Mouse (Mus musculus) spleen, embryonic (tissue): ENCODE measurements at regions not wholly inside any gene's neighbourhood (a gene's known extent, or its start where the extent isn't known, plus 50 kb on each side); places are given as distances from the start of the nearest gene placed in this dataset.

Source experiments
- CTCF ChIA-PET: fragments of 350-600 bp; sonication (Branson Sonifier 250); formaldehyde crosslinking; loops from one replicate; lab custom pipeline; 2022; lab: Charles Lee

DNA sequence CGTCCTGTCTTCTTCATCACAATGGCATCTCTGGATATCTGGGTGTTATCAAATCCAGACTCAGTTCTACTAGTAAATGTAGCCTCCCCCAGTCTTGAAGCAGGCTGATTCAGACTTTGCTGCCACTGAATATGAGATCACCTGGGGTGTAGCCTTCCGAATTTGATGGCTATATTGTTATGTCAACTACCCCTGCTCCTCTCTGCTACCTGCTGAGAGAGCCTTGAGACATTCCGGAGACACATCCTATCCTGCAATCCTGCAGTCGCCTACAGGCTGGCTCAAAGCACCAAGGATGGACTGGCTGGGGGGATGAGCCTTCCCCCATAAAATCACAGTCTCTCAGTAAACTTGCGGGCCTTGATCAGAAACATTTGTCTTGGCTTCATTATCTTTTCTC, 655.4 kb upstream of the Nrsn1 start:
- CTCF ChIA-PET: no interaction called here

GRCm38 (mm10) chr13:25899871-25900270, 629.6 kb upstream of the Nrsn1 start:
- CTCF ChIA-PET: no interaction called here

DNA sequence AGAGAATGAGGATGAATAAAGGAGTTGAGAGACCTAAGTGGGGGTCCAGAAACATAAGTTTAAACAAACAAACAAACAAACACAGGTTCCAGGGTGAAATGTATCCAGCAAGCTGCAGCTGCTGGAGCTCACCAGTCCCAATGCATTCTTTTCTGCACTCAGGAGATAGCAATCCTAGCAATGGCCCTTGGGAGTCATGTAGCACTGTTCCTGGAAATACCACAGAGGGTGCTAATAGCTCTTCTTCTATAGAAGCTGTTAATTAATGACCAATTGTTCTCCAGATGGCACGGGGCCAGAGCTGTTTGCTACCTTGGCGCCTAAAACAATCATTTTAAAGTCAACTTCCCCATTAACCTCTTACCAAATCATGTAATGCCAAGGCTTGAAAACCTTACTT, 622.8 kb upstream of the Nrsn1 start:
- CTCF ChIA-PET: no interaction called here

GRCm38 (mm10) chr13:25882818-25883217, 612.5 kb upstream of the Nrsn1 start:
- CTCF ChIA-PET: no interaction called here

DNA sequence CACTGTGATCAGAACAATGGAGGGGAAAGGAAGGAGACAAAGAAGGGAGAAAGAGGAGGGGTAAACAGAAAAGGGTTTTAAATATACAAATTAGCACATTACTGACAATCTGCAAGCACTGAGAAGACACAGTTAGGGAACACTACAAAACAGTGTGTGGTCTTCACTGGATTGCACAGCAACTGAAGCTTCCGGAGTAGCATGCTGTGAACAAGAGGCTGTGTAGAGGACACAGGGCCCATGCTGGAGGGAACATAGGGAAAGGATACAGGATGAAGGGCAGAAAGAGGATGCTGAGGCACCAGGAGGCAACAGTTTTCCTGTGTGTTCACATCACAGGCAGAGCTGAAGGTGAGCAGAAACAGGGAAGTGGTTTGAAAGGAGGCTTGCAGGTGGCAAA, 598.6 kb upstream of the Nrsn1 start:
- CTCF ChIA-PET: no interaction called here

DNA sequence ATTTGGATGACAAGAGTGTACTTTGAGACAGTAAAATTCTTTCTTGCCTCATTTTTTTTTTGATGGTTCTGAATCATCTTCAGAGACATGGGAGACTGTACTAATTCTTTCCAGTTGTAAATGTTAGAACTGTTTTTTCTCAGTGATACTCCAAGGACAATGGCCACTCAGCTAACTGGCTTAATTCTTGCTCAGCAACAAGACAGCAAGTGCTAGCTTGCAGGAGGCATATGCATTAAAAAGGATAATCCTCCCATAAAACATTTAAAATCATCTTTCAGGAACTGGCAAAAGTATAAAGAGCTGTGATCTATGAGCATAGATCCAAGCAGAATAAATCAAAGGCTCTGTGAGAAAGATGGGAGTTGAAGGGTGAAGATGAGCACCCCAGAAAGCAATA, 587.9 kb upstream of the Nrsn1 start:
- CTCF ChIA-PET: no interaction called here

DNA sequence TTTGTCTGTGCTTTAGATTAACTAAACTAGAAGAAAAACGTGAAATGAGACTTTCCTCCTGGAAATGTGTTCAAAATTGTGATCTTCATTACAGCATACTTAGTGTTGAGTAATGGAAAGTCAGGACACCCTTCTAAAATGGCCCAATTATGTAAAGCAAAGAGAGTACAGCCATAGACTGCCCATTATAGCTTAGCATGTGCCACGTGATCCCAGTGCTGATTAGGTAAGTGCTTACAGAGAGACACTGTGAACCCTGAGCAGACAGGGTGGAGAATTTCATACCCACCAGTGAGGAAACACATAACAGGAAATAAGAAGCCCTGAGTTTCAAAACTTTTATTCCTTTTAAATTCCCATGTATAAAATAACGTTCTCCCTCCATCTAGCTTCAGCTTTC, 587.3 kb upstream of the Nrsn1 start:
- CTCF ChIA-PET: no interaction called here

DNA sequence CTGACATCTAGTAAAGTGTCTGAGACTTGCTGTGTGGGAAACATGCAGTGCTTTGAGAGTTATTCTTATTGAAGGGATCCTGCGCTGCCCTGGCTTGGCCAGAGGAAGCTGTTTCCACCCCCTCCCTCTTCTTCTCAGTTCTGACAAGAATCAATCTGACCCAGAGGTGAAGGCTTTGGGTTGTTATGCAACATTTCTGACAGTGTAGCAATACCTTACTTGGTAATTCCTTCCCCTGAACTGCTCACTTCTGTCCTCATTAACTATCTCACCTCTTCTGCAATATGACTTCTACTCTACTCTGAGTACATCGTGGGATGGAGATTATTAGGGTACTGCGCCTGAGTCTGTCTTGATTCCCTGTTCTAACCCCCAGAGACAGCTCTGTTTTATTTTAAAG, 586.8 kb upstream of the Nrsn1 start:
- CTCF ChIA-PET: no interaction called here

DNA sequence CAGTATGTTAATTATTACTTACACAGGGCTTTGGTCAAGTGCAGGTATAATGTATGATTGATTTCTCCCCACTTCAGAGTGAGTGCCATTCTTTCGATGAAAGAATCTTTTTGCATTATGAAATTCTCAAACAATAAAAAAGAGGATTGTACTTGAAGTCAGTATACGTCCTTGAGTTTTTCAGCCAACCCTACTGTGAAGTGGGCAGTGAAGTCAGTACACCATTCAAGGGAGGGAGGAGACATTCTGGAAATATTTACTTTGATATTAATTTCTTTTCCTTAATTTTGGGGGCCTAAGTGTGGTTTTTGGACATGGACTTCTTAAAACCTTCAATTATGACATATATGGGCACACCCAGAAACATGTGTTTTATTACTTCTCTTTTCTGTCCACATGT, 586.2 kb upstream of the Nrsn1 start:
- CTCF ChIA-PET: no interaction called here

DNA sequence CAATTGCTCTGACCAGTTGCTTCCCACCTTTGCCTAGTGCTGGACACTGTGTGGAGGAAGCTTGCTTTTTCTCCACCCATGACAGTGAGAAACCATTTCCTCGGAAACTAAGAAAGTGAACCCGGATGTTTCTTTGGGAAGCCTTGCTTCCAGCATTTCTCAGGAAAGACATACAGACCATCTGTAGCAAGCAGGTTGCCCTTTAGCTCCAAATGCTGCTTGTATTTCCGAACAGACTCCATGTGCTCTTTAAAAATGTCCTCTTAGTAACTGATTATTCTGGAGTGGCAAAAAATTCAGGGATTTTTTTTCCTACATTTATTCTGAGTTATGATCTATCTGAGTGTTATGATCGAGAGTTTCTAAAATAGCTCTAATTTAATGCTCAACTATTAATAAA, 577.9 kb upstream of the Nrsn1 start:
- CTCF ChIA-PET: no interaction called here

GRCm38 (mm10) chr13:25838237-25838636, 567.9 kb upstream of the Nrsn1 start:
- CTCF ChIA-PET: no interaction called here

DNA sequence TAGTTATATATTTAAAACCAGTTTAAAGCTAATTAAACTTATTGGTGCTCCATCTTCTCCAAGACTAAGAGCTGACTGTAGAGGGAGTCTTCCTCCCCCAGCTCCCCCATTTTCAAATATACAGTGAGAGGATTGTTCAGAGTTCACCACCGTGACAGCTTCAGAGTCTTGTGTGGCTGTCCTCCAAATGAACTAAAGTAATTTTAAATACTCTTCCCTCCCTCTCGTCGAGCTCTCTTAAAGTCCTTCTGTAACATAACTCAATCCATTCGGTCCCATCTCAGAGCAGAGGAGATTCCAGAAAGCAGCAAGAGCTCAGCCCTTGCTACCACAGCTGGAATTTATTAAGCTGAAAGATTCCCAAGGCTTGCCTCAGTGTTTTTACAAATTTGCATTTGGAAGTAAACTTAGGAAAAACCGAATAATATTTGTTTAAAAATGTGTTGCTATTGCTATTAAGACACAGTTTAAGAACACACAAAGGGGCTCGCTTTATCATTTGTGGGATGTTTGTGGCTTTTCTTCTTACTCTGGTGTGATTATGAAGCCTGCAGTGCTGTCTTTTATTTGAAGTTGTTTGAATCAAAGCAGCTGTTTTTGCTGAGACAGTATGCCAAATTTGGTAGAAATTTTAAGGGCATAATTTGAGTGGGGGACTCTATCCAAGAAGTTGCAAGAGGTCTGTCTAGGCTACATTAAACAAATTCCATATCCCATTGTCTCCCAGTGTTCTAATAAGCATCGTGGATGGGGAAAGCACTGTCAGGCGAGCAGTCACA, 559.0 kb upstream of the Nrsn1 start:
- CTCF ChIA-PET: no interaction called here

DNA sequence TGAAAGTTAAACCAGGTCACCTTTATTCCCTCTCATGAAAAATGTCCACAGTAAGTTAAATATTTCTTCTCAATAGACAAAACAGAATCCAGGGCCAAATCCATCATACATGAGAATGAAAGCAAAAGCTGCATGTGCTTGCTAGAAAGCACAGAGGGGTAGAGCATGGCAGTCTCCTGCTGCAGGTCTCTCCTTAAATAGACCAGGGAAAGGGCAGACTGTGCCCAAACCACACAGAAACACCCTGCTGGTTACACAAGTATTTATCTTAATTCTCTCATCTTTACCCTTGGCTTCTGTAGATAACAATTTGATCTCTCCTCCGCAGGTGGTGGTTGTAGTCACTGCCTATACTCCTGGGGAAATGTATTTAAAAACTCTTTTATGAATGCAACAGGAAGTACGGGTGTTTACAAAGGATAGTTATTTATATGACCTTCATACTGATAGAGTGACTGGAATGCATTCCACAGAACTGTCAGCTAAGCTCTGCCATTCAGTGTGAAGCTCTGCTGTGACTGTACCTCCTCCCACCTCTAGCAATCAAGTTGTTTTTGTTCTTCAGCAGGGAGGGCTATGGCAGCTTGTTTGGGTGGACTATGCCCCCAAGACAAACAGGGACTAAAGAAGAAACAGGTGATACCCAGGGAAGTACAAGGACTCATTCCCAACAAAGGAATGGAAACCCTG, 538.4 kb upstream of the Nrsn1 start:
- CTCF ChIA-PET: no interaction called here

GRCm38 (mm10) chr13:25793216-25793803, 523.0 kb upstream of the Nrsn1 start:
- CTCF ChIA-PET: no interaction called here

DNA sequence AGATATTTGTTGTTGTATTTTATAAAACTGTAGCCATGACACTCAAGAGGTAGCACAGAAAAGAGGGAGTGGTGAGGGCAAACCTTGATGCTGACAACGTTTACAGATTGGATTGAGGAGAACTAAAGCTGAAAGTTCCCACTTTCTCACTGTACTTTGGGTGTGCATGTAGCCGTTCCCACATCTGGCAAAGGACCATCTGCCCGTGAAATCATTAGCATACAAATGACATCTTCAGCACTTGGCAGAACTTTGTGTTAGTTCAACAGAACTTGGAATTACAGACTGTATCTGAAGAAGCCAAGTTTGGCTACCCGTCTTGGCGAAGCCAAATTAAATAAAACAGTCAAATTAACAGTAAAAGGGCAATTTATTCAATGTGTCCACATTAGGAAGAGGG, 510.9 kb upstream of the Nrsn1 start:
- CTCF ChIA-PET: no interaction called here

GRCm38 (mm10) chr13:25777706-25778105, 507.4 kb upstream of the Nrsn1 start:
- CTCF ChIA-PET: no interaction called here

- CTCF ChIA-PET: no interaction called here
Measured at GRCm38 (mm10) chr13:25774586-25775182, 504.4 kb upstream of the Nrsn1 start.

GRCm38 (mm10) chr13:25754515-25755105, 484.3 kb upstream of the Nrsn1 start:
- CTCF ChIA-PET: no interaction called here

DNA sequence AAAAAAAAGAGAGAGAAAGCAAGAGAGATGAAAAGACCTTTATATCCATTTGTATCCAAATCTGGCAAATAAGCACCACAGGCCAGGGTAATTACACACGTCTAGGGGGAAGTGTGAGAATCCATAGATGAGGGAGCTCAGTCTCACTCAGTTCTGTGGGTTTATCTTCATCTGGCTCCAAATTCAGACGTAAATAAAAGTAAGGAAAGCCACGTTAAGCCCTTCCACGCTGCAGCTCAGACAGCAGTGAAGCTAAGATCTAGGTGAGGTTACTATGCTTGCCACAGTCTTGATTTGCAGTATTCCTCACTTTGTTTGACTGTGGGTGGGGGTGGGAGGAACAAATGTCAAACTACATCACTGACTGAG, 481.1 kb upstream of the Nrsn1 start:
- CTCF ChIA-PET: no interaction called here

GRCm38 (mm10) chr13:25750460-25751408, 480.4 kb upstream of the Nrsn1 start:
- CTCF ChIA-PET: no interaction called here

GRCm38 (mm10) chr13:25738601-25739000, 468.3 kb upstream of the Nrsn1 start:
- CTCF ChIA-PET: interaction anchor here (0.6 kb wide), 1 partner anchor 11 kb away, joined by 5 read pairs; no protein-coding TSS in a partner anchor
